Mouse (Mus musculus) ES-E14 (cell line): ENCODE results near the gene Slc12a5.

Experiments used
- CHD2 ChIP-seq: IDR thresholded peaks from 2 replicates; pipeline ENCODE4 v1.6.1; 2014; ENCODE audit warnings: mild to moderate bottlenecking, low read depth, low read length, inconsistent platforms
- HCFC1 ChIP-seq: IDR thresholded peaks from 2 replicates; pipeline ENCODE4 v1.6.1; 2012; ENCODE audit warnings: low read length, inconsistent platforms, borderline replicate concordance; ENCODE audit not compliant: insufficient read depth
- MAFK ChIP-seq: IDR thresholded peaks from 2 replicates; pipeline ENCODE4 v1.6.1; 2014; ENCODE audit warnings: mild to moderate bottlenecking, low read depth, low read length, inconsistent platforms; ENCODE audit not compliant: insufficient read depth
- ZC3H11A ChIP-seq: IDR thresholded peaks from 2 replicates; pipeline ENCODE4 v1.6.1; 2012; ENCODE audit warnings: low read depth, mild to moderate bottlenecking, inconsistent platforms, low read length, borderline replicate concordance
- ZNF384 ChIP-seq: IDR thresholded peaks from 2 replicates; pipeline ENCODE4 v1.6.1; 2012; ENCODE audit warnings: low read depth, low read length, inconsistent platforms

GRCm38 (mm10) chr2:164967193-164967592 is 6.6 kb downstream of the Slc12a5 start:
- TF ChIP-seq HCFC1, result no peak
- TF ChIP-seq MAFK, result no peak
- no peak for TF ChIP-seq ZC3H11A
- no peak for TF ChIP-seq CHD2
- no peak for TF ChIP-seq ZNF384
